Mouse (Mus musculus): ENCODE data around the gene Rras2. TPM values are rescaled to one million over a fixed set of nuclear protein-coding genes. Genes with fewer than 3 reads are reported as not detected.

Rras2 gene
- polyA plus RNA-seq, 1 experiment from 2014 or later = 22.3 TPM

DNA sequence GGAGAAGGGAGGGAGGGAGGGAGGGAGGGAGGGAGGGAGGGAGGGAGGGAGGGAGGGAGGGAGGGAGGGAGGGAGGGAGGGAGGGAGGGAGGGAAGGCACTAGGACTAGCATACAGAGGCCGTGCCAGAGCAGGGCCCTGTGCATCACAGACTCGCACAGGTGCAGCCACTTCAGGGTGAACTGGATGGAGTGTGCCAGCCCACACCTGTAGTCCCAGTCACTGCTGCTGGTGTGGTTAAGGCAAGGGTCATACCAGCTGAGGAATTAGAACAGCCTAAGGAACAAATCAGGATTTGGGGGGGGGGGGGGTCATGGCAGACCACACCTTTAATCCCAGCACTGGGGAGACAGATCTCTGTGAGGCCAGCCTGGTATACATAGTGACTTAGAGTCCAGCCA is 34.5 kb downstream of the Rras2 start:
- no peaks in the 10 kb centered on the region for H3K9me3 ChIP-seq (replicated peaks)
- DNase-seq (ENCODE audit: low spot score) = no peak
- no peak overlapping the region for H3K27ac ChIP-seq
- no peaks in the 10 kb centered on the region for H3K36me3 ChIP-seq
- no peak overlapping the region for H3K4me3 ChIP-seq
- 100% methylated on average over 2 of the region's 2 CpGs for WGBS
- H3K27me3 ChIP-seq (ENCODE audit: low read depth, poor library complexity, severe bottlenecking) = no peaks in the 10 kb centered on the region
- peaks cover 16% of the 10 kb centered on the region for H3K4me1 ChIP-seq

DNA sequence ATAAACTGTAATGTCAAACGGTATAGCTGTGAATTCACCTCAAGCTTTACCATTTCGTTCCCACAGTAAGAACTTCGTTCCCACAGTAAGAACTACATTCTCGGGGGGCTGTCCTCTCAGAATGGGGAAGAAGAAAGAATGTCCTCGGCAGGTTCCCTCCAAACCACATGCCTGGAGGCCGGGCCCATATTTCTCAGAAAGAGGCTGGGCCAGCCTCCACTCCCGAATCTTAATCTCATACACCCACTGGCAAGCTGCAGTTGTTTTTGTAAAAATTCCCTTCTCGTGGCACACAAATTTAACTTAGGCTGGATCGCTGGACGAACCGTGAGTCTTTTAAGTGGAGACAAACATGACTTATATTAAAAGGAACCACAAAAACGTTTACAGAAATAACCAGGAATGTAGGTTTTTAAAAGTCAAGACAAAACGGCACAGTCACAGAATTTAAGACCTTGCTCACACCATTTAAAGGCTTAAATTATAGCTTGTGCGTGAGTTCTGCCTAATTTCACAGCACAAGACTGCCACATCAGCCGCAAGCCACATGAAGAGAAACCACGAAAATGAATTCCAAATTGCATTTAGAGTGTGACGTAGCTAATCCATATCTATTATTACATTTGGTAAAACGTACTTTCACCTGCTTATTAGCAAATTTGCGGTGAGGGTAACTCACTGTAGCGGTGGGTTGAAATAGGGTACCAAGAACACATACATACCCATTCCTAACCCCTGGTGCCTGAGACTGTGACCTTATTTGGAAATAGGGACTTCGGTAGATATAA is 35.8 kb downstream of the Rras2 start:
- Histone ChIP-seq H3K27ac (no peak overlapping the region), H3K27me3 (ENCODE audit: low read depth, poor library complexity, severe bottlenecking) (no peaks in the 10 kb centered on the region), H3K36me3 (no peaks in the 10 kb centered on the region), H3K9me3 (replicated peaks) (no peaks in the 10 kb centered on the region), H3K4me1 (peaks cover 3% of the 10 kb centered on the region), H3K4me3 (no peak overlapping the region)
- WGBS = 88% methylated on average over 21 of the region's 21 CpGs
- no peak for DNase-seq (ENCODE audit: low spot score)

DNA sequence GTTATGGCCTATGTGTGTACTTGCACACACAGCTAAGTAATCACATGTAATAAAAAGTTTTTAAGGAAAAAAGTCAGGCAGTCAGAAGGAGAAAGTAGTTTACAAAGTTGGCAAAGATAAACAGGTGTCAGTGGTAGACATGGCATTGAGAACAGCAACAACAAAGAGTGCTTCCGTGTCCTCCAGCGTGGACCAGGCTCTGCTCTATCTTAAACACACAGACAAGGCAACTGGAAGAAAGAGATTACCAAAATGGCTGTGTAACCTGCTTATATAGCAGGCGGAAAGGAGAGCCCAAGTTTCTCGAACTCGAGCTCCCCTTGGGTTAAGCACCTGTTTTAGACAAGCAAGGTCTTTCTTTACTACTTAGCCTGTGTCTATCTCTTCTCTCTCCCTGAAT is 37.3 kb downstream of the Rras2 start:
- H3K9me3 ChIP-seq (replicated peaks) = no peaks in the 10 kb centered on the region
- H3K4me3 ChIP-seq = no peak overlapping the region
- DNase-seq (ENCODE audit: low spot score) = no peak
- no peak overlapping the region for H3K27ac ChIP-seq
- H3K27me3 ChIP-seq (ENCODE audit: low read depth, poor library complexity, severe bottlenecking) = no peaks in the 10 kb centered on the region
- H3K36me3 ChIP-seq = no peaks in the 10 kb centered on the region
- H3K4me1 ChIP-seq = no peaks in the 10 kb centered on the region
- 97% methylated on average over 5 of the region's 5 CpGs for WGBS

DNA sequence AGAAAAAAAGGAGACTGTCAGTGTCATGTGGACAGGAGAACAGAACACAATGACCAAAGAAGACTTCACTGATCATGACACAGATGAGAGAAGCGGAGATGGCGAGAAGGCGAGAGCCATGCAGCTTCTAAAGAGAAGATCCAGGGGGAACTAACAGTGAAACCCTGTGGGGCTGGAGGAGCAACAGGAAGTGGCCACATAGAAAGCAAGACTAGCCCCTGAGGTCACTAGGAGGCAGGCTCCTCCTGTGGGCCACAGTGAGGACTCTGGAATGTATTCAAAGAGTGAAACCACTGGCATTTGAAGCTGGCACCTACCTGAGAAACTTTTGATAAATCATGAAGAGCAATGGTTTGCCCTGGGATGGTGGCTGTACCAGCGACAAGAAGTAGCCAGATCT is 38.2 kb downstream of the Rras2 start:
- WGBS = 91% methylated on average over 4 of the region's 4 CpGs
- H3K27ac ChIP-seq = no peak overlapping the region
- no peak for DNase-seq (ENCODE audit: low spot score)

DNA sequence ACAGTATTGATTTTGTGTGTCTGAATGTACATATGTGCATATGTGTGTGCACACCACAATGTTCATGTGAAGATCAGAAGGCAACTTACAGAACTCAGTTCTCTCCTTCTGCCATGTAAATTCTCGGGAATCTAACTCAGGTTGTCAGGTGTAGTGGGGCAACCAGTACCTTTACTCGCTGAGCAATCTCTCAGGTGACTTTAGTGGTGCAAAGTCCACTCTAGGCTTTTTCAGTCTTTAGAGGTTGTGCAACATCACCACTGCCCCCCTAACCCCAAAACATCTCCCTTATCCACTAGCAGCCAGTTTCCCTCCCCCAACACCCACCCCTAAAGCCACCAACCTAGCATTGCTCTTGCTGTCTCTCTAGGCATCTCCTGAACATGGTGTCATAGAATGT is 43.0 kb downstream of the Rras2 start:
- Histone ChIP-seq H3K36me3 (no peaks in the 10 kb centered on the region), H3K9me3 (replicated peaks) (no peaks in the 10 kb centered on the region), H3K27ac (no peak overlapping the region), H3K4me3 (no peak overlapping the region), H3K27me3 (ENCODE audit: low read depth, poor library complexity, severe bottlenecking) (no peaks in the 10 kb centered on the region), H3K4me1 (peaks cover 21% of the 10 kb centered on the region)
- 93% methylated on average over 2 of the region's 2 CpGs for WGBS
- DNase-seq (ENCODE audit: low spot score) = no peak

More for the DNA sequence above, 38.2 kb downstream of the Rras2 start:
- no peaks in the 10 kb centered on the region for H3K9me3 ChIP-seq (replicated peaks)
- no peak overlapping the region for H3K4me3 ChIP-seq
- H3K27me3 ChIP-seq (ENCODE audit: low read depth, poor library complexity, severe bottlenecking) = no peaks in the 10 kb centered on the region
- H3K4me1 ChIP-seq = no peaks in the 10 kb centered on the region
- no peaks in the 10 kb centered on the region for H3K36me3 ChIP-seq

DNA sequence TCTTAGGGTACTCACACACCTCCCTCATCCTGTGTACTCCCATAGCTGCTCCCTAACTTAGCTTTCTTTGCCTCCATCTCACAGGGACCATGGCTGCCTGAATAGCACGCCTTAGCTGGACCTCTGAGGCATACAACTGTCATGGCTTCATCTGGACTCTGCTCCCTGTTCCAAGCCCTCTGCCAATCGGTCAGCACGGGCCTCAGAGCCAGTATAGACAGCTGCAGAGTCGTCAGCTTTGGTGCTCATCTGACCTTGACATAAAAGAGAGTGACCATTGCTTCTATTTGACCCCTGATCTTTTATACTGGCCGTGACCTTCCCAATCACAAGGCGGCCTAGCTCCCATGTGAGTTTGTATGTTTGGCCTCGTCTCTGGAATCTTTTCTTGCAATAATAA is 43.4 kb downstream of the Rras2 start:
- H3K27ac ChIP-seq = no peak overlapping the region
- DNase-seq (ENCODE audit: low spot score) = no peak
- 77% methylated on average over 7 of the region's 7 CpGs for WGBS

DNA sequence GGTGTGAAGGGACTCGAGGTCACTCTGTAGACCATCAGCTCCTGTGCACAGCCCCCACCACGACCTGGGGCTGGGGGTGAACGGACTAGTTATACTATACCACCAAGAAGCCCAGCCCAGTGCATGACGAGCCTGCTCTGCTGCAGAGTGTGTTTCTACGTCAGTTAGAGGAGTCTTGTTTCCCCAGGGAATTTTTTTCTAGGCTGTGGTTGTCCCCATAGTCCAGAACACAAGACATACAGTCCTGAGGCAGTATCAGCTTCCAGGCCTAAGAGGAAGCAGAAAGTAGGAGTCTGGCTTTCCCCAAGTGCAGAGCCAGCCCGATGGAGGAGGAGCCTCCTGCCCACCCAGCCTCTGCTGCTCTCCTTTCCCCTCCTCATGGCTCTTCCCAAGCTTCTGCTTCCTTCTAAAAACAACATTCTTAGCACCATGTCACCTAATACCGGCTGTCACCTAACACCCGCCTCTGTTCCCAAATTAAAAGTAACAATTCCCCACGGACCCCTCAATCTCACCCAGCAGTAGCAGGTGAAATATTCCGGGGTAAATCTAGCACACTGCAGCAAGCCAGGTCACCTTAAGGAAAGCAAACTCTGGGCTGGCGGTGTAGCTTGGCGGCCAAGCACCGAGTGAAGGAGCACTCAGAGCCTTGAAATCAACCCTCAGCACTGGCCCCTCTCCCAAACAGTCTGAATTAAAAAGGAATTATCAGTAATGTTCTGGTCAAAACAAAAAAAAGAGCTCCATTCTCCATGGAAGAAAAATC is 45.5 kb downstream of the Rras2 start:
- peak overlapping the region; percentile 32; the same call in 1 of the 2 replicates for H3K27ac ChIP-seq
- no peaks in the 10 kb centered on the region for H3K9me3 ChIP-seq (replicated peaks)
- no peak for DNase-seq (ENCODE audit: low spot score)
- peaks cover 21% of the 10 kb centered on the region for H3K4me1 ChIP-seq
- H3K36me3 ChIP-seq = 0 out of 2 replicates have a peak, but pooled peaks cover 2% of the 10 kb centered on the region
- WGBS = 22% methylated on average over 13 of the region's 13 CpGs
- H3K4me3 ChIP-seq = no peak overlapping the region
- no peaks in the 10 kb centered on the region for H3K27me3 ChIP-seq (ENCODE audit: low read depth, poor library complexity, severe bottlenecking)

More for the DNA sequence above, 43.4 kb downstream of the Rras2 start:
- H3K27me3 ChIP-seq (ENCODE audit: low read depth, poor library complexity, severe bottlenecking) = no peaks in the 10 kb centered on the region
- H3K4me3 ChIP-seq = no peak overlapping the region
- H3K9me3 ChIP-seq (replicated peaks) = no peaks in the 10 kb centered on the region
- H3K36me3 ChIP-seq = no peaks in the 10 kb centered on the region
- peaks cover 21% of the 10 kb centered on the region for H3K4me1 ChIP-seq

DNA sequence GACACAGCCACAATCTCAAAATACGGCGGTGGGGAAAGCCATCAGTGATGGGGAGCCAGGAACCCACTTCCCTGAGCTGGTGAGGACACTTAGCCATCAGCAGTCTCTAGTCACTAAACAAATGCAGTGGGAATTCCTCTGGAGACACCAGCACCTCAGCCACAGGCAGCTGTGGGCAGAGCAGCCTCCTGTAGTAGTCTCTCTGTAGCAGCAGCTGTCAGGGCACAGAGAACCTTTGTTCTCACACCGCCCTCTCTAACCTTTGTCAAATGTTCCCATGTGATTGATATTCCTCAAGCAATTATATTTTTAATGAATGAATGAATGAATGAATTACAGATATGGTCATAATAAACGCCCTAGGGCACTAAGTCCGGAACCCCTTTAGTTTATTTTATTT is 46.2 kb downstream of the Rras2 start:
- 81% methylated on average over 5 of the region's 5 CpGs for WGBS
- H3K4me3 ChIP-seq = no peak overlapping the region
- no peak for DNase-seq (ENCODE audit: low spot score)
- H3K27me3 ChIP-seq (ENCODE audit: low read depth, poor library complexity, severe bottlenecking) = no peaks in the 10 kb centered on the region
- H3K9me3 ChIP-seq (replicated peaks) = no peaks in the 10 kb centered on the region
- no peak overlapping the region; the same call in 1 of the 2 replicates for H3K27ac ChIP-seq
- H3K4me1 ChIP-seq = peaks cover 27% of the 10 kb centered on the region
- H3K36me3 ChIP-seq = 0 out of 2 replicates have a peak, but pooled peaks cover 2% of the 10 kb centered on the region

DNA sequence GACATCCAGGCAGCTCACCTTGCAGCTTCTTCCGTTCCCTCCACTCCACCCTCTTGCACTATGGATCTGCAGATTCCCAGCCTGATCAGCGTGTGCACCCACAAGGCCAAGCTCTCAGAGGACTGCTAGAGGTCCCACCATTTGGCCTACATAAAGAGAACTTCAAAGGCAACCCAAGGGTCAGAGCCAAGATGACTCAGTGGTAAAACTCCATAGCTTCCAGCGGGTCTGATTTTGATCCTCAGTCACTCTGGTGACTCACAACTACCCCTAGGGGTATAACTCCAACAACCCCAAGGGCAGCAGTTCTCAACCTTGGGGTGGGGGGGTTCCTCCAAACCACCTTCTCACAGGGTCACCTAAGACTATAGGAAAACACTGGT is 47.1 kb downstream of the Rras2 start:
- Histone ChIP-seq H3K27ac (no peak overlapping the region), H3K4me3 (no peak overlapping the region), H3K36me3 (0 out of 2 replicates have a peak, but pooled peaks cover 2% of the 10 kb centered on the region), H3K4me1 (peaks cover 36% of the 10 kb centered on the region), H3K9me3 (replicated peaks) (no peaks in the 10 kb centered on the region), H3K27me3 (ENCODE audit: low read depth, poor library complexity, severe bottlenecking) (no peaks in the 10 kb centered on the region)
- no peak for DNase-seq (ENCODE audit: low spot score)
- 72% methylated on average over 3 of the region's 3 CpGs for WGBS

DNA sequence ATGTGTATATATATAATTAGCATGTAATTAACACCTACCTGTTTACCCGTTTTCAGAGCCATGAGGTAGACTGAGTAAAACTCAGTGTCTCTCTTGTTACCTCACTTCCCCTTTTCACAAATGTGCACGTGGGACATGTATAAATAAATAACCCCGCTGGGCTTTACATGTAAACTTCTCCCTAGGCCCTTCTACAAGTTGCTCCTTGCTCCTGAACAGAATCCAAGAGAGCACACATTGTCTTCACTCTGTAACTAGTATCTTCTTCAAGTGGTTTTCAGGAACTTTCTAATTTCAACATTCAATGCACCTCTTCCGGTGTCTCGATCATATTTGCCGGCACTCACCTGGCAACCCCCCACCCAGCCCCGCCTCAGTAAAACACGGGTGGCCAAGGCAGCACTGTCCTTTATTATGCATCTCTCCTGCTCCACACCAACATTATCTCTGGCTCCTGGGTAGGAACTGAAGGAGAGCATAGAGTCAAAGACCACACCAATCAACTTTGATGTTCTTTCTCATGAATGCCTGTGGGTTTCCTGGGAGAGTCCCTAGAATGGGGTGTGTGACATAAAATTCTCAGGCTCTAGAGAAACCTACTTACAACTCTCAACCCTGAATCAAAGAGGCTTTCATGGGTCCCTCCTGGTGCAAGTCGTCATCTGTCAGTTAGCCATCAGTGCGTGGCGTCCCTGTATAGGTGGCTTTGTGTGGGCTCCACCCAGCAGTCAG is 47.7 kb downstream of the Rras2 start:
- Histone ChIP-seq H3K4me3 (no peak overlapping the region), H3K4me1 (peaks cover 42% of the 10 kb centered on the region), H3K36me3 (0 out of 2 replicates have a peak, but pooled peaks cover 2% of the 10 kb centered on the region), H3K9me3 (replicated peaks) (no peaks in the 10 kb centered on the region), H3K27me3 (ENCODE audit: low read depth, poor library complexity, severe bottlenecking) (no peaks in the 10 kb centered on the region), H3K27ac (no peak overlapping the region)
- WGBS = 86% methylated on average over 11 of the region's 11 CpGs
- no peak for DNase-seq (ENCODE audit: low spot score)

DNA sequence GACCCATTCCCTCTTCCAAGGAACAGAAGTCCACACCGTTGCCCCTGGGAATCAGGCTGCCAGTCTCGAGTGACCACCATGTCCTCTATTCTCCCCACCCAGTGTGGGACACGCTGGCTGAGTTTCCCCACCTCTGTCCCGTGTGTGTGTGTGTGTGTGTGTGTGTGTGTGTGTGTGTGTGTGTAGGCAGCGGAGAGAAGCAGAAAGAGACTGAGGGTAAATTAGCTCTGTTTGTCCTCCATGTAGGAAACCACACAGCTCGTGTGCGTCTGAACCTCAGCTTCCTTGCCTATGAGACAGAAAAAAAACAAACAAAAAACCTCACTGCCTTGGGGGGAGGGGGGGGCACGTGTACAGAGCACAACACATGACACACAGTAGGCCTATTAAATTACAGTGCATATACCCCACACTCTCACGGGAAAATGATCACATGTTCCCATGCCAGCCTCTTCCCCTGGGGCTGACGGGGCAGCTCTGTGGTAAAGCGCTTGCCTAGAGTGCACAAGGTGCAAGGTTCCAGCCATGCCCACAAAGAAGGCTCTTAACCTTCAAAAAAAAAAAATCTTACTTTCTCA is 48.5 kb downstream of the Rras2 start:
- H3K4me1 ChIP-seq = peaks cover 47% of the 10 kb centered on the region
- WGBS = 89% methylated on average over 11 of the region's 11 CpGs

DNA sequence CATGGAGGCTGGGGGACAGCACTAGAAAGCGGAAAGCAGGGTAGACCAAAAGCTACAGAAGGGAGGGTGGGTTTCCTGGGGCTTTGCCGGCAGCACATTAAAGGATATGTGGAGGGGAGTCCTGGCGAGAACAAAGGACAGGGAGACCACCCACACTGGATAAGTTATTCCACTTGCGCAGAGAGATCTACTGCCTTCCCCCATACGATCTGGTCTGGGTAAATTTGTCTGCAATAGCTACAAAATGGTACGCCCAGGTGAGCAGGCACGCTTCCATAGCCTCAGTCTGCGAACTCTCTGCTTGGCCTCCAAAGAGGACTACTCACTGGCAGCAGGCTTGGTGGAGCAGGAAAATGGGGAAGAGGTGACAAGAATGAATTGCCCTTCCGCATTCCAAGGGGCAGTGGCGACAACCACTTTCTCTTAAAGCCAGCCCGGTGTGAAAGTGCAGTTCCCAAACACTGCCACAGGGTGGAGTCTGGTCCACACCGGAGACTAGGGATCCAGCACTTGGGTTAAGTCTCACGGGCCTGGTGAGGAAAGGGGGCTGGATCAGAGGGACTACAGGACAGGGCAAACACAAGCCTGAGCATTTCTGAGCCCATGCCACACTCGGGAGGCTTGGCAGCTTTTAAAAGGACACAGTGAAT is 50.9 kb downstream of the Rras2 start:
- DNase-seq (ENCODE audit: low spot score) = peak; percentile 87
- H3K9me3 ChIP-seq (replicated peaks) = no peaks in the 10 kb centered on the region
- 0 out of 2 replicates have a peak, but pooled peaks cover 2% of the 10 kb centered on the region for H3K36me3 ChIP-seq
- peak overlapping the region; percentile 12 for H3K27ac ChIP-seq
- peaks cover 41% of the 10 kb centered on the region for H3K4me1 ChIP-seq
- H3K27me3 ChIP-seq (ENCODE audit: low read depth, poor library complexity, severe bottlenecking) = no peaks in the 10 kb centered on the region
- peak overlapping the region; percentile 42 for H3K4me3 ChIP-seq
- 4% methylated on average over 14 of the region's 14 CpGs for WGBS

More for the DNA sequence above, 48.5 kb downstream of the Rras2 start:
- H3K4me3 ChIP-seq = no peak overlapping the region
- H3K27me3 ChIP-seq (ENCODE audit: low read depth, poor library complexity, severe bottlenecking) = no peaks in the 10 kb centered on the region
- 0 out of 2 replicates have a peak, but pooled peaks cover 2% of the 10 kb centered on the region for H3K36me3 ChIP-seq
- no peak for DNase-seq (ENCODE audit: low spot score)
- no peak overlapping the region for H3K27ac ChIP-seq
- no peaks in the 10 kb centered on the region for H3K9me3 ChIP-seq (replicated peaks)

Data from limb, embryonic 10.5 days (tissue).